Mouse (Mus musculus): Measurements from ENCODE around the gene Rpl36. TPM values are rescaled to one million over a fixed set of nuclear protein-coding genes. Genes with fewer than 3 reads are reported as not detected.

Gene Rpl36
- polyA plus RNA-seq (2012; rRNA removed; ENCODE audit: low replicate concordance), result 1,297 and 1,737 TPM in 2 replicates

GRCm38 (mm10) chr17:56613236-56613844, at the start of gene Rpl36:
Rpl36 (plus strand) TSS chr17:56613416.

DNA sequence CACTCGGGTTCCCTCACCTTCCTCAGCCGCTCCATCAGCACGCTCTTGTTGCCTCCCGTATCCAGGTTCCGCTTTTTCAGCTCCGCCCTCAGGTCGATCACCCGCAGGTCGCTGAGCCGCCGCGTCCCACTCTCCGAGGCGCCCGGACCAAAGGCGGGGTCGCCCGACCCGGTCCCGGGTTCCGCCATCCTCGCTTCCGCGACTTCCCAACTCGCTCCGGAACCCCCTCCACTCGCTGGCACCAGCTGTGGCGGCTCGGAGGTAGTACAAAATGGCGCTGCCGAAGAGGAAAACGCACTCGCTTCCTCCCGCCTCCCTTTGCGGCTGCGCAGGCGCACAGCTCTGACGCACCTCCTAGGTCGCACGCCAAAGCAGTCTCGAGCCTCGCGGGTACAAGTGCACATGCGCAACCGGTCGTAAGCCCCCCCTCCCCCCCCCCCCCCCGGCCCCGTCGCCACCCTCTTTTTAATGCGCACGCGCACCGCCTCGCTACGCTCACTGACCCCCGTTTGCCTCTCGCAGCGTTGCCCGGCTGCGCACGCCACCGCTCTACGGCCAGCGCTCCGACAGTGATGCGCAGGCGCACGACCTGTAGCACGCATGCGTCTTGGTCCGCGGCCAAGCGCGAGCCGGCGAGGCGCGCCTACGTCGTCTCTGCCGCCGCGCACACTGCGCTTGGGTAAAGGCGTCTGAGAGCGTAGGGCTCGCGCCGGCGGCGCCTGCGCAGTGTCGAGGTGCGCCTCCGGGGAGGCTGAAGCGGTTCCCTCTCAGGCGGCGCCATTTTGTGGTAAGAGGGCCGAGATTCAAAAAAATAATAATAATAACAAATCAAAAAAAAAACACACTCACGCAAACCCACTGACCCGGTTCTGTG, 28.7 kb upstream of the Rpl36 start, which contains the start of the genes Safb2 and Safb:
Gene Safb2, minus strand, starts transcription at position 329 of the 874 bp plus-strand sequence.
Gene Safb, plus strand, starts transcription at position 569 of the 874 bp plus-strand sequence.

DNA sequence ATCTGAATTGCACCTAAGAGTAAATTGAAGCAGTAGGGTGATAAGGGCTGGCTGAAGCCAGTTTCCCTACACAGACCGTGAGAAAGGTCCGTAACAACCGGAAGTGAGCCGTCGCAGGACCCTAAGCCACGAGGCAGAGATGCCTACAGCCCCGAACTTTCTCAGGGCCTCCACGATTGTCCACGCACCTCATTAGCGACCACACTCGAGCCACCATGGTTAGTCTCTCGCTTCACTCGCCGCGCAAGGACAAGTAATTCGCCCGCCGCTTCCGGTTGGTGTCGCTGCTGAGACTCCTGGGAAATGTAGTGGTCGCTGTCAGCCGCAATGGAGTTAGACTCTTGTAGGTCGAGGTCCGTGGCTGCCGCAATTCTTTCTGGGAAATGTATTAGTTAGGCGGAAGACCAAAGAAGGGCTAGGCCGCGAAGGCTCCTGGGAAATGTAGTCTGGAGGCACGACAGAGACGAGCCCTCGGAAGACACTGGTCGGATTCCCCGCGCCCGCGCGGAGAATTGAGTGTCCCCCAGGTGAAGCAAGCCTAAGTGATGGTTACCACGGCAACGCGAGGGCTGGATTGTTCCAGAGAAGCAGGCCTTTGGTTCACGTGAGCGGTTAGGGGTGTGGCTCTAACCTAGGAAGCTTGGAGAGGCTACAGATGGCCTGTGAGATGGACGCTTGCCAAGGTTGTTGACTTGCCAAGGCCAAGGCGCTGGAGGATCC, 3.6 kb upstream of the Rpl36 start, which contains the start of gene 2410015M20Rik:
Gene 2410015M20Rik, minus strand, starts transcription at position 320 of the 720 bp plus-strand sequence.

GRCm38 (mm10) chr17:56626754-56627470, 13.7 kb downstream of the Rpl36 start, which contains the start of gene Lonp1:
Lonp1 (minus strand) TSS chr17:56626887.

DNA sequence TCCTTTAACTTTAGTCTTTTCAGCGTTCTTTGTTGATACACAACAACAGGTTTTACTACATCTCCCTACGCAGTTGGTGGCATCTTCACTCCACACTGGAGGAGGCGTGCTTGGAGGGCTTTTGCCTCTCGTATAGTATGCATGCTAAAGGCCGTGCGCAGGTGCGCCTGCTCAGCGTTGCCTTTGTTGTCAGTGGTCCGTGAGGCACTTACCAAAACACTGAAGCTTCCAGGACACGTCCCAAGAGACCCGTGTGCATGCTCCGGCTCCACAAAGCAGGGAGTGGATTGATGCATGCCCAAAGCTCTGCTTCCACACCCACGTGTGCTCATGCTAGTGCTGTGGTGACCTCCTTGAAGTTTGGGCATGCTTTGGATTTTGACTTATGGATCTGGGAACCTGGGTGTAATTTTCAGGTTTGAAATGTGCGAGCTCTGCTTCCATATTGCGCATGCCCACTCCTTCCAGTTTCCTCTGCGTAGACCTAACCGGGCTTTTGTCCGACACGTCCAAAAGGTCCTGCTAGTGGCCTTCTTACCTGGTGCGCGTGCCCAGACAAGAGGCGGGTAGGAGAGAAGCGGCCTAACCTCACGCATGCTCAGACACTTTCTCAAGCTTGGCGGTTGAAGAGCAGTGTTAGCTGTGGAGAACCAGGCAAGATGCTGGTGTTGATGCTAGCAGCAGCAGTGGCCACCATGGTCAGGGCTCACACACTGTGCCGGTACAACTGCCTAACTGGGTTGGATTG, 14.5 kb downstream of the Rpl36 start, which contains the start of gene Catsperd:
Gene Catsperd, plus strand, starts transcription at position 614 of the 748 bp plus-strand sequence.

Other genes with a start within 250 kb of the Rpl36 start
- 25.7 and 52.3 TPM in 2 replicates for gene Ptprs, start 136.9 kb upstream of the Rpl36 start, polyA plus RNA-seq (2012; rRNA removed; ENCODE audit: low replicate concordance)
- gene Znrf4, start 101.0 kb upstream of the Rpl36 start, polyA plus RNA-seq (2012; rRNA removed; ENCODE audit: low replicate concordance), result not detected in 2 replicates
- 2.0 and 4.9 TPM in 2 replicates for gene Gm20219, start 59.0 kb upstream of the Rpl36 start, polyA plus RNA-seq (2012; rRNA removed; ENCODE audit: low replicate concordance)
- gene Safb2, start 28.8 kb upstream of the Rpl36 start, polyA plus RNA-seq (2012; rRNA removed; ENCODE audit: low replicate concordance), result 81.6 and 116 TPM in 2 replicates
- 94.0 and 121 TPM in 2 replicates for gene Safb, start 28.6 kb upstream of the Rpl36 start, polyA plus RNA-seq (2012; rRNA removed; ENCODE audit: low replicate concordance)
- gene 2410015M20Rik, start 3.6 kb upstream of the Rpl36 start, polyA plus RNA-seq (2012; rRNA removed; ENCODE audit: low replicate concordance), result 110 and 138 TPM in 2 replicates
- gene Lonp1, start 13.5 kb downstream of the Rpl36 start, polyA plus RNA-seq (2012; rRNA removed; ENCODE audit: low replicate concordance), result 47.0 and 47.8 TPM in 2 replicates
- 0.21 and 0.26 TPM in 2 replicates for gene Catsperd, start 14.7 kb downstream of the Rpl36 start, polyA plus RNA-seq (2012; rRNA removed; ENCODE audit: low replicate concordance)
- 54.2 and 59.4 TPM in 2 replicates for gene Ranbp3, start 59.9 kb downstream of the Rpl36 start, polyA plus RNA-seq (2012; rRNA removed; ENCODE audit: low replicate concordance)
- gene Ndufa11, start 104.4 kb downstream of the Rpl36 start, polyA plus RNA-seq (2012; rRNA removed; ENCODE audit: low replicate concordance), result 935 and 1,518 TPM in 2 replicates
- gene Vmac, start 104.6 kb downstream of the Rpl36 start, polyA plus RNA-seq (2012; rRNA removed; ENCODE audit: low replicate concordance), result 12.6 and 14.3 TPM in 2 replicates
- 42.6 and 69.2 TPM in 2 replicates for gene Nrtn, start 144.1 kb downstream of the Rpl36 start, polyA plus RNA-seq (2012; rRNA removed; ENCODE audit: low replicate concordance)
- gene Dus3l, start 151.3 kb downstream of the Rpl36 start, polyA plus RNA-seq (2012; rRNA removed; ENCODE audit: low replicate concordance), result 52.6 and 66.0 TPM in 2 replicates
- 6.7 and 10.7 TPM in 2 replicates for gene Prr22, start 156.8 kb downstream of the Rpl36 start, polyA plus RNA-seq (2012; rRNA removed; ENCODE audit: low replicate concordance)
- 6.4 and 8.5 TPM in 2 replicates for gene Rfx2, start 217.6 kb downstream of the Rpl36 start, polyA plus RNA-seq (2012; rRNA removed; ENCODE audit: low replicate concordance)

Measured in duodenum, adult 2 months (tissue).